Comparison of ENCODE assay signal across 1 mouse cellular context in the genomic region with DNA sequence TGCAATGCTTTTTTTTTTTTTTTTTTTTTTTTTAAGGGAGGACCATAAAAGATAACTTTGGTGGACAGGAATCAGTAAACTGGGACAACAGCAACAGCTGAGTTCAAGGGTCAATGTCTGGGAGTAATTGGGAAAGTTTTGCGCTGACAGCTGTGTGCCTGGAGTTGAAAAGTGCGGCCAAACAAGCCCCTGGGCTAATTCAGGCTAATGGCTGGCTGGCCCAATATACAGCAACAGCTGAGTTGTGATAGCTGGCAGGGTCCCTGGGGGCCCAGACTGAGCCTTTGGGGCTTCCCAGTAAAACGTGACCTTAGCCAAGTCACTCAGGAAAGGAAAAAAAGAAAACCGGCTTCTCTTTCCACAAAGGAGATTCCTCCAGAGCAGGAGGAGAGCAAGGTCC.
TF ChIP-seq lines count a peak whose summit lies in the region.

No protein-coding gene starts in this region.

TF ChIP-seq in myocyte, 11 proteins besides CTCF, POLR2A, EP300 and RAD21:
- no peak for TF ChIP-seq SRF (IDR thresholded peaks at IDR 0.05; ENCODE audit: control insufficient read depth, insufficient read length, low read depth)
- TF ChIP-seq TCF3 (IDR thresholded peaks at IDR 0.05; ENCODE audit: insufficient read length, low read depth) = no peak
- no peak for TF ChIP-seq USF1 (IDR thresholded peaks at IDR 0.05; ENCODE audit: low read depth)
- TF ChIP-seq REST (IDR thresholded peaks at IDR 0.05; ENCODE audit: insufficient read depth, insufficient read length) = no peak
- no peak for TF ChIP-seq CEBPB (IDR thresholded peaks at IDR 0.05; ENCODE audit: insufficient read depth, poor library complexity, severe bottlenecking)
- peak; percentile 36 for TF ChIP-seq TCF12 (IDR thresholded peaks at IDR 0.05; ENCODE audit: insufficient read depth, poor library complexity, severe bottlenecking)
- TF ChIP-seq MYOD1 (IDR thresholded peaks at IDR 0.05; ENCODE audit: control insufficient read depth in 1 of 3, insufficient read length in 2 of 3, low read depth in 2 of 3) = peak in 2 of 3 experiments; percentile 49 to 71
- TF ChIP-seq MYOG (IDR thresholded peaks at IDR 0.05; ENCODE audit: control insufficient read depth in 1 of 3, insufficient read depth in 1 of 3, insufficient read length in 2 of 3, low read depth in 2 of 3) = peak in 1 of 3 experiments; percentile 71
